Mouse (Mus musculus) CD8-positive naive resting alpha-beta T cell, adult 2 months (primary cell): ENCODE results near the gene Sez6.

Source experiments
- DNase-seq, 2 experiments: peaks; one replicate each; pipeline ENCODE4 v3.0.0; 2022; ENCODE audit warnings: low read depth in 2 of 2, low spot score in 2 of 2

Sez6 gene

DNA sequence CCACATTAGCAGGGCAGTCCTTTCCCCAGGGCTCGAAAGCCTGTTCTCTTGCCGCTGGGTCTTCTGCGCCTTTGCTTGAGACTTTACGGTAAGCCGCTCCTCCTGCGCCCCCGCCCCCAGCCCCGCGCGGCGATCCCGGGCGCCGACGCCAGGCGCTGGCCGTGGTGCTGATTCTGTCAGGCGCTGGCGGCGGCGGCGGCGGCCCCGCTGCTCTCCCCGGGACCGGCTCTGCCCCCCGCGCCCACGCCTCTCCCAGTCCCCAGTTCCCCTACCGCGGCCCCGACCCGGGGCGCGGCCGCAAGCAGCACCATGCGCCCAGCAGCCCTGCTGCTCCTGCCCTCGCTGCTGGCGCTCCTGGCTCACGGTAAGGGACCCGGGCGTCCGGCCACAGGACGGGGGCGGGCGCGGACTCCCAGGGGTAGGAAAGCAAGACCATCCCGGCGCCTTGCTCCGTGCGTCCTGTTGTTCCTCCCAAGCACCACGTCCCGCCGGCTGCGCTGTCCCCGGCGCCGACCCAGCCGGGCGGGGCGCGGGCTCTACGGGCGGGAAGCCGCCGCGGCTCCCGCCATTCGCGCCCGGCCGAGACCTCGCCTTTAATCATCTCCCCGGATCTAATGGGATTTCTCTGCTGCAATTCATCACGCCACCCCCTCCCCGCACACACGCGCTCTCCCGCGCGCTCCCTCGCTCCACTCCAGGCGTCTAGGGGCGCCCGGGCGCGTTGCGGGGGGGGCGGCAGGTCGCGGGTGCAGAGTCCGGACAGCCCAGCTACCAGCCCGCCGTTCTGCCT lies at the start of gene Sez6:
Gene Sez6 (plus strand): TSS at position 50 of the 790 bp plus-strand sequence.
- DNase-seq, result peak; percentile 38 to 44

DNA sequence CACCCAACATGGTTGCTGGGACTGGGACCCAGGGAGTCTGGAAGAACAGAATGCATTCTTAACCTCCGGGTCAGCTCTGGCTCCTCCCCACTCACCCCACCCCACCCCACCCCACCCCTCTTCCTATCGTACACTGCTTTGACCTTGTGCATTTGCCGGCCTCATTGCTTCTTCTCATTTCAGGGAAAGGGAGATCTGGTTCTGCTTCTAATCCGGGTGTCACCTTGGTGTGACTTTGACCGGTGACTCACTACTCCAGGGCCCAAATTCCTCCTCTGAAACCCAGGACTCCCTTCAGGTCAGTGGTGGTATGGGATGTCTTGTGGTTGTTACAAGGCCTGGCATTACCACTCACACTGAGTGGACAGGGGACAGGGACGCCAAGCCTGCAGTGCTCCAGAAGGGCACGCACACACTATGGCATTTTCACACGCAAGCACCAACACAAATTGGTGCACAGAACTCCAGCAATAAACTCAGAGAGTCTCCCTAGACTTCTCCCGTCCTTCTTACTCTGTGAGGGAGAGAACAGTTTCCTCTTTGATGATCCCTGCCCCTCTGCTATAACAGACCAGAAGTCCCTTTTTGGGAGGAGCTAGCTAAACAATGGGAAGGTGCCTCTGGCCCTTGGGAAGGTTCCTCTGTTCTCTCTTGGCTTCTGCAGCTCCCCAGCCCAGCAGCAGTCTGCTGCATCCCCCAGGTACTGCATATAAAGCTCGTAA lies 45.9 kb upstream of the Sez6 start:
- DNase-seq, result no peak

DNA sequence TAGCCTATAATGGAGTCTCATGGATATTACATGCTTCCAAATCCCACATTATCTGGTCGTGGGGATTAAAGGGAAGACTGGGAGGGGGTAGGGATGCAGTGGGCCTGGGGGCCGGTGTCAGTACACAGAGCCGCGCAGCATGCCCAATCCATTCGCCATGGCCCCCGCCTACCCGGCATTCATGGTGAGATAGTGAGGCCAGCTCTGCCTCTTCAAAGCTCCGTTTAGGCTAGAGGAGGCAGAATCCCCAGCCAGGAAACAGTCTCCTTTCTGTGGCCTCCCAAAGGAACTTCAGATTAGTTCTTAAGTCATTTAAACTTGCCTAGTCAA lies 45.4 kb upstream of the Sez6 start:
- no peak for DNase-seq

DNA sequence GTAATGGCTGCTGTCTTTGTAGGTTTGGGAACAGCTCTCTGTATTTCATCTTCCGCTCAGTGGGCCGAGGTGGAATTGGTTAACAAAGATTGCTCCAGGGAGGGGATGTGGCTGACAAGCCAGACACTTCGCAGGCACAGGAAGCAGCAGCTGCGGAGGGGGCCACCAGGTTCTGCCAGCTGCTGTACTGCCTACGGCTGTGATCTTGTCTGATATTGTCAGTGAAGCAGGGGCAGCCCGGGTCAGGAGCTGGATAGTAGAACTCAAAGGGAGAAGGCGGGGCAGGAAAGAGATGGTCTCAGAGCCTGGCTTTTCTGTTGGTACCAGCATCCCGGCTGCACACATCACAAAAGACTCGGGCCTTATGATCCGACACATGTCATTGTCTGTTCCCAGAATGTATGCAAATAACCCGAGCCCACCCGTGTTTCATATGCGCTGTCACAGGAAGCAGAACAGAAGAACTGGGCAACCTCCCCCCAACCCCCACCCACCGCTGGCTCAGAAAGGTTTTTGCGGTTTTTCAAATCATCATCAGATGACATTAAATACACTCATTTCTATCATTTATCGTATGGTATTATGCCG lies 43.1 kb upstream of the Sez6 start:
- peak; percentile 68 to 71 for DNase-seq

DNA sequence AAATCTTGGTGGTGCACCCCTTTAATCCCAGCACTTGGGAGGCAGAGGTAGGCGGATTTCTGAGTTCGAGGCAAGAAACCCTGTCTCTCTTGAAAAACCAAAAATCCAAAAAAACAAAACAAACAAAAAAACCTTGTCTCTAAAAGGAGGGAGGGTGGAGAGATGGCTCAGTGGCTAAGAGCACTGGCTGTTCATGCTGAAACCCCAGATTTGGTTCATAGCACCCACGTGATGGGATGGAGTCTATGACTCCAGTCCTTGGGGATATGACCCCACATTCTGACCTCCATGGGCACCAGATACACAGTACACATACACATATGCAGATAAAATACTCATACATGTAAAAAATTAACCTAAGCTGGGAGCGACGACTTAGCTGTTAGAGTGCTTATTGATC lies 41.8 kb upstream of the Sez6 start:
- DNase-seq, result no peak

DNA sequence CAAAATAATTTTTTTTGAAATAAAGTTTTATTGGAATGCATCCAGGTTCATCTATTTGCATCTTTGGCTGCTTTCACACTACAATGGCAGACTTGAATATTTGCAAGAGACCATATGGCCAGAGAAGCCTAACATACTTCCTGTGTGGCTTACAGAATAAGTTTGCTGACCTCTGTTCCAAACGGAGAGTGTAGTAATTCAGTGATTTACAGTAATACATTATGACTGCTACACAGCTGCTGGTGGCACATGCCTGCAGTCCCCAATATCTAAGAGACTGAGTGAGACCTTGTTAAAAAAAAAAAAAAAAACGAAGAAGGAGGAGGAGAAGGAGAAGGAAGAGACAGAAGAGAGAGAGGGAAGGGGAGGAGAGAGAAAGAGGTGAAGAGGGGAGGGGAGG lies 41.1 kb upstream of the Sez6 start:
- DNase-seq, result no peak

DNA sequence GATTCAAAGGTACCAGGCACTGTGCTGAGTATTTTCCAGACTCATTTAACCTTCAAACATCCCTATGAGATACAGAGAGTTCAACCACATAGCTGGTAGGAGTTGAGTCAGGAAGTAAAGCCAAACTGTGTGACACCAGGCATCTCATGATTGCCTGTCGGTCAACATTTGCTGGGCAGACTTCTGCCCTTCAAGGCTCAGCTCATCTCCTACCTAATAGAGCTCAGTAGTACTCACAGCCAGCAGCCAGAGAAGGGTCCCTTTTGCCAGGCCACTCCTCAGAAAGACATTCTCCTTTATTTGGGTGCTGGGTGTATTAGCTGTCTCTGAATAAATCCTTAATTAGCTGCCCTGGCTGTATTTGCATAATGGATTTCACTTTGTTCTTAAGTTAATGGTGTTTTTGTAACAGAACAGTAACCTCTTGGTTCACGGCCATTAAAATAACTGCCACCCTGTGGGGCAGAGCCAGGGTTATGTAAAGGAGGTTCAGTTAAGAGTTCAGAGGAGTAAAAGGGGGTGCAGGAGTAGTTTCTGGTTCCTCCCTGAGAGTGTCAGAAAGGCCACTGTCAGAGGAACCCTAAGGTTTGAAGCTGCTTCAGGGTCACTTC lies 39.8 kb upstream of the Sez6 start:
- DNase-seq, result no peak

DNA sequence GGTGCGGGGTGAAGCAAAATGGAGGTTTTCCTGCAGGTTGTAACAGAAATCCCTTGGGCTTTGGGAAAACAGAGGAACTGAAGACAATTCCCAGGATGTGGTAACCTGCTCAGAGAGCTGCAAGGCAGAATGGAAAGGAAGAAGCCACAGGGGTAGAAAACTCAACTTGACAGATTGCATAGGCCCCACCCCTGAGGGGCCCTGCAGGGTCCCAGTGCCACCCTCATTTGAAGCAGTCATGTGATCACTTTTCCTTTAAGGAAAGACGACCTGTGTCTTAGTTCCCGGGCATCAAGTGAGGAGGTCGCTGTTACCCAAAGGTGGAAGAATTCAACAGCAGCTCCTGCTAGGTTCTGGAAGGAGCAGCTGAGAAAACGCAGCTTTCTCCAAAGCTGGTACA lies 37.7 kb upstream of the Sez6 start:
- DNase-seq, result no peak

DNA sequence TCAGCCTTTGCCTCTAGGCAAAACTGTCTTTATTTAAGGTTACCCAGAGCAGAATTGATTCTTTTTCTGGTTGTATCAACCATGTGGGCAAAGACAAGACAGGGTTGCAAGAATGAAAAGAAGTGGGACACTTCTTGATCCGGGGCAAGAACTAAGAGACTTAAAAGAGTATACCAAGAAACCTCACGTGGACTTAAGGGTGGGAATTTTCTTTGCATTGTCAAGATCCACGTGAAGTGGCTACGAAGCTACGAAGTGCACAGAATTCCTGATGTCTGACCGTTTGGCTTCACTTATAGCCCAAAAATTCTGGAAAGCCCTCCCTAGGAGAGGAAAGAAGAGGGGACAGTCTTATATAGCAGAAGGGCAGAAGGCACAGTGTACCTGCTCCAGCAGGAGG lies 37.3 kb upstream of the Sez6 start:
- DNase-seq, result no peak

DNA sequence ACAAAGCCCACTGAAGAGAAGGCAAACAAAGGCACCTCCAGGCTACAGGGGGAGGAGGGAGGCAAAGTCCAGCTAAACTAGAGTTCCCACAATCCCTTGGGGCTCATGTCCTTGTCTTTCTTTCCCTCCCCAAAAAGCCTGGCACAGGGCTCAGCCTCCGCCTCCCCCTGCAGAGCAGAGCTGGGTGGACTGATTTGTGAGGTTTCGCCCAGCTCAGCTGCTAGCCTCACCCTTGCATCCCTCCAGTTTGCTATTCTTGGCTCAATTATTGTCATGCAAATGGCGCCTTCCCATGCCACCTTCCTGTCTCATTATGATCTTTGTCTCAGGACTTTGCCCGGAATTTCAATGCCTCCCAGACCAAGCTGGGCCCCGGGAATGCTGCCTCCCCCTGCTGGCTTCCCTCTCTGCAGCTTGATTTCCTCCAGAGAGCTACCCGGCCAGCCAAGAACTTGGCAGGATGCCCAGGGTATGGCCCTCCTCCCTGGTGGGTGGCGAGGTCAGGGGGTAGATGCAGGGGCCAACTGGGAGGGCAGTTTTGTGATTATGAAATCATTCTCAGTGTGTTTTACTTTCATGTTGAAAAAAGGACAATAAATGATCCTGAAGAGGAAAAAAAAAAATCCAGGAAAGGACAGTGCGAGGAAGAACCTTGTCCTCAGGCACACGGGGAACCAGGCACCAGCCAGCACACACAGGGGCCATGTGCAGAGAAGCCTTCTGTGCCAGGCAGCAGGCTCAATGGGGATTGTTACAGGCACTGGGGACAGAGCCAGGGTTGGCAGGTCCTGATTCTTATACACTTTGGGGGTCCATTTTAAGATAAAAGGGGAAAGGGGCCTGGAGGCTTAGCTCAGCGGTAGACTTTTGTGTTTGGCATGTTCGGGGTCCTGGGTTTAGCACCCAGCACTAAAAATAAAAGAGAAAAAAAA lies 36.5 kb upstream of the Sez6 start, which contains the start of gene Pipox:
Gene Pipox (minus strand): TSS at position 310 of the 932 bp plus-strand sequence.
- no peak for DNase-seq

DNA sequence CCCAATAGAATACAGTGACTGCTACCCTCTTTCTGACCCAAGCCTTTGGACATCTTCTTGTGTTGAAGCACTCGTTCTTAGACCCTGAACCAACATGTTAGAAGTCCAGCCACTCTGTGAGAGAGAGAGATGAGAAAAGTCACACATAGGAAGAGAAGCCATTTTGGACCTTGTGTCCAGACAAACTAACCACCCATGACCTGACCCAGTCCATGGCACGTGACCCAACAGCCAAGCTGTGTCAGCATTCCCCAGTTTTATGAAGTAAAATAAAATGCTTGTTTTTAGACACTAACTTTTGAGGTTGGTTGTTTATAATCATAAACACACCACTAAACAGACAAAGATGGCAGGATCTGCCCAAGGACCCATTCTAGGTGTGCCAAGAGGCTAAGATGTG lies 35.6 kb upstream of the Sez6 start:
- DNase-seq, result no peak

DNA sequence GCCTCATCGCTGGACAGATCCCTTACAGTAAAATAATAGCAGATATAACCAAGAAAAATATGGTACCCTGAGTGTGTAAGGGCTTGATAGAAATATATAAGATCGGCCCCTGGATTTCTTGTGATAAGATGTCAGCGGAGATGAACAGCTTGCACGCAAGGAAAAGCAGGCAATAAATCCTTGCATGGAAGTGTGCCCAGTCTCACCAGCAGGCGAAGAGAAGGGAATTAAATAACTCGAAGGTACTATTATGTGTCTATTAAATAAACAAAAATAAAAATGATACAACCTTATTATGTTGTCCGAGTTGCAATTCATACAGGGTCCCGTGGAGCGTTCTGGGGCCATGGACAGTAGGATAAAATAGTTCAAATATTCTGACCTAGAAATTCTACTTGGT lies 34.6 kb upstream of the Sez6 start:
- no peak for DNase-seq

DNA sequence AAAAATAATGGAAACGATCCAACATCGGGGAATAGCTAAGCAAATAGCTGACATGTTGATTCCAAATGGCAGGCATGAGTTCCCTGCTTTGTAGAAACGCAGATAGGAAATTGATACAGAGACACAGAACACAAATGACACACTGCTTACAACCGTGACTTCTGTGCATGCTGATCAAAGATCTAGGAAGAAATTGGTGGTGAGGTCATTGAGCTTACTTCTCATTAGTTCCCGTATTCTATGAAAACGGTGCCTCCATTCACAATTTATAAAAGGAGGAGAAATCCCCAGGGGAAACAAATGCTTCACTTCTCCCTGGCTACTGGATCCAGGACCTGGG lies 34.1 kb upstream of the Sez6 start:
- DNase-seq, result no peak

DNA sequence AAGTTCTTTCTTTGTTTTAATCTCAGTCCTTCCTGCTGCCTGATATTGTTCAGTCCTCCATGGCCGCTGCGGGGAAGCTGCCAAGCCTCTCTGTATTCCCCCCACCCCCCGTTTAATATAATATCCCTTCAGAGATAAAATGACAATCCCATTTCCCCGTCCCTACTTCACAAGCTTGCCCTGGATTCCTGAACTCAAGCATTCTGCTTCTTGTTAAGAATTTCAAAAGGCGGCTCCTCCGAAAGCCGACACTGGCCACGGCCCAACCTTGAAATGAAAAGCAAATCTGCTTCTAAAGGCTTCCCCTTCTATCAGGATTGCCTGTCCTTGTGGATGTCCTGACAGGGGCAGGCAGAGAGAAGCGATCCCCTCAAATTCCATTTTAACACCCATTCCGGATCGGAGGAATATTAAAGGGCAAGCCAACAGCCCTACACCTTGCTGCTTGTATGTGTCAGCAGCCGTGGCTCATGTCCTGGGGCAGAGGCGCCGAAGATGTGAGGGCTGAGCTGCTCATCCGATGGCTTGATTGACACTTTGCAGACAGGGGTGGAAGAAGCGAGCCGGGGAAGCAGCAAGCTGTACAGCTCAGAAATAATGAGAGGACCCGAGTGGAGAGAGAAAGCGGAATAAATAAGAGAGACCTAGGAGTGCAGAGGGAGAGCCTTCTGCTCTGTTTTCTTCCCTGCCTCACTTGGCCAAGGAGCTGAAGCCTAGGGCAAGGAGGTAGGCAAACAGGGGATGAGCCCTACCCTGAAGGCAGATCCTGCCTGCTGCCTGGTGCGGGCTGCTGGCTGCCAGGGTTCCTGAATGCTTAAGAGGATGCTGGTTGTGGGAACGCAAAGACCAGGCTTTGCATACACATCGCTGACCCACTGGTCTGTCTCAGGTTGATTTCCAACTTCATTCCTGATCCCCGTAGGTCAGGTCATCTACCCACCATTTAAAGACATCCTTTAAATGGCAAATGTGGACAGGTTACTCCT lies 33.5 kb upstream of the Sez6 start:
- no peak for DNase-seq

DNA sequence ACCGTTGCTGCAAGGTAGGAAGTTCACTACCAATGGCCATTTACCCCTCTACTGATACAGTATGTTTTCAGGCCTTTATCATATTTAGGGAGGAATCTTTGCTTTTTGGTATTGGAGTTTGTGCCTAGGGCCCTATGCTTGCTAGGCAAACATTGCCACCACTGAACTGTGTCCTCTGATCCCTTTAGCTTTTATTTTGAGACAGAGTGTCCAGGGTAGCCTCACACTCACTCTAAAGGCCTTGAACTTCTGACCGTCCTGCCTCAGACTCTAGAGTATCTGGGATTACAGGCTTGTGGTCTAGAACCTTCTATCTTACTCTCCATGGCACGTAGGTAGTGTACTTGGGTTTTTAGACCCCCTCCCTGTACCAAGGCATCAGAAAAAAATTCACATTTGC lies 30.4 kb upstream of the Sez6 start:
- DNase-seq, result no peak

DNA sequence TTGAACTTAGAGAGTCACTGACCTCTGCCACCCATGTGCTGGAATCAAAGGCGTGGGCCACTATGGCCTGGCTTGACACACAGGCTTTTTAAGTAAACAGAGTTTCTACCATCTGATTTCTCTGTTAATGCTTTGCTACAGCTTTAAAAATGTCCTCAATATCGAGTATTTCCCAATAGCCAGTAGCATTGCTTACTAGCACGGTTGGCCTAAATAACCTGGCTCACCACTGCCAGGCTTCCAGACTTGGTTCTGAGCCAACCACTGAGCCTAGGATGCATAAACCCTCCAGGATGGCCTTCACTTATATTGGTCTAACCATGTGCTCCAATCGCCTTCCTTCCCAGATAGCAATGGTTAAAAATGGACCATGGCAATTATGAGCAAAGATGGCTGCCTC lies 29.9 kb upstream of the Sez6 start:
- DNase-seq, result no peak

DNA sequence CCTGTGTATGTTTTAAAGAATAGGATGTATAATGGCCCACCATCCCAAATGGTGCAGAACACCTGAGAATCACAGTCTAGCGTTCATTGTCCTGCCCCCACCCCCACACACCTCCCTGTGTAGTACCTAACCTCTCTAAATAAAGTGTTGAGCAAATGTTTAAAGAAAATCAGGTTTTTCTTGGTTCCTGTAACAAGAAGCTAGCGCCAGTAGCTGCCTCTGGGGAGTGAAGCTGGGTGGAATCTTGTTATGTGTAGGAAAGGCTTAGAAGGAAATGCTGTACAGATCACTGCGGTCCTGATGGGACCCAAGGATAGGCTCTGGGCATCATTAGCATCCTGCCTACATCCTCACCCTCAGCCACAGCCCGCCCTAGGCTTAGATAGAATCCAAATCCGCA lies 29.2 kb upstream of the Sez6 start:
- no peak for DNase-seq

DNA sequence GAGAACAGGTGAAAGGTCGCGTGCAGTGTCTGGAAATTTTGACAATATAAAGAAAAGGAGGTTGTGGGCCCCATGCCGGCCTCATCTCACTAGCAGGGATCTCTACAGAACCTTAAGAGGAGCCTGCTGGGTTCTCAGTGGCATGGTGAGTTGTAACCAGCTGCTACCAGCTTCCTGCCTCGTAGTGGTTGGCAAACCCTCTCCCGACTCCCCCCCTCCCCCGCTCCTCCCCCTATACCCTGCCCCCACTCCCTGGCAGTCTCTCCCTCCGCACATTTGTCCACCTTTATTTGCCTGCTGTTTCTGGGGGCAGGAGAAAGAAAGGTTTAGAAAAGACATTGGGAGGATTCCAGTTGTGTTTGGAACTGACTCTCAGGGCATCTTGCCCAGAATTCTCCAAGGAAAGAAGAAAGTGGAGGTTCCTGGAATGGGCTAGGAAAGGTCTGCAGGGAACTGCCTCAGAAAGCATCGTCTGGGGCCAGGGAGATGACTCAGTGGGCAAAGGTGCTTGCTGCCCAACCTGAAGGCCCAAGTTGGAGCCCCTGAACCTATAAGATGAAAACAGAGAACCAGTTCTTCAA lies 28.7 kb upstream of the Sez6 start:
- no peak for DNase-seq

DNA sequence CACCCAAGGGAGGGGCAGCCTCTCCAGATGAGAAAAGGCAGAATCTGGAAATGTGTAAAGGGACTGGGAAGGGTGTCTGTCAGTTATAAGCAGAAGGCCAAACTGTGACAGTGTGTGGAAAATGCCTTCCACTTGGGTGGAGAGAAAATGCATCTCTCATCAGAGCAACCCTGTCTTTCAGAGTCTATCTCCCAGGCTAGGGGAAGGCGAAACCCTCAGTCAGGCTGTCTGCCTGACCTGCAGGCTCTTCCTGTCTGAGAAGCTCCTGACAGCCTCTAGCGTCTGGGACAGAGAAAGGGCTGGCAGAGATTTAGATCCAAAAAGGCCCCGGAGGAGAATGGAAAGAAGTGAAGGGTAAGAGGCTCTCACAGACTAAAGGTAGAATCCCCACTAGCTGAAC lies 26.8 kb upstream of the Sez6 start:
- no peak for DNase-seq

DNA sequence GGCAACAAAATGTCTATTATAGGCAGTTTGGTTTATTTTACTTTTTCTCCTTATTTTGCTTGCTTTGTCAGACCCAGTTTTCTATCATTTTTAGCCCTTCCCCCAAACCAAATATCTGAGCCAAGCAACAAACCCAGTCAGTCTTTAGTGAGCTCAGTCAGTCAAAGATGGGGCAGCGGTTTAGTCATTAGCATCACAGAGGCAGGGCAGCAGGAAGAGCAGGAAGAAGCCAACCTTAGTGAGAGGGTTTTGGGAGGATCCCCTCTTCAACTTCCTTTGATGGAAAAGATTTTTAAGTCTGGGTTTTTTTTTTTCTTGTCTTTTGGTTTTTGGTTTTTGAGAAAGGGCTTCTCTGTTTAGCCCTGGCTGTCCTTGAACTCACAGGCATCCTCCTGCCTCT lies 25.9 kb upstream of the Sez6 start:
- no peak for DNase-seq
